Mouse (Mus musculus): ENCODE results near the gene Atg7.

GRCm38 (mm10) chr6:114690661-114691060 is 47.8 kb downstream of the Atg7 start:
- TF ChIP-seq EP300 (optimal IDR thresholded peaks at IDR 0.05), result no peak
- TF ChIP-seq CTCF (IDR thresholded peaks at IDR 0.05; ENCODE audit: low read depth), result no peak

Data from stomach, postnatal 0 days (tissue).